Mouse (Mus musculus) small intestine, adult 2 months (tissue): Measurements from ENCODE around the gene Cmc1.

Experiments used
- CTCF ChIP-seq: fragments of 200-500 bp; IDR thresholded peaks from 2 replicates; pipeline ENCODE4 v1.5.1; 2012; ENCODE audit warnings: low read depth, mild to moderate bottlenecking, control low read depth, inconsistent platforms, low read length, moderate library complexity, mixed read lengths; ENCODE audit not compliant: insufficient replicate concordance, insufficient read length; ENCODE audit errors: extremely low read depth
- POLR2A ChIP-seq: fragments of 200-500 bp; IDR thresholded peaks from 2 replicates; pipeline ENCODE4 v1.6.1; 2012; ENCODE audit warnings: low read depth, mild to moderate bottlenecking, control low read depth, inconsistent platforms, low read length, moderate library complexity

DNA sequence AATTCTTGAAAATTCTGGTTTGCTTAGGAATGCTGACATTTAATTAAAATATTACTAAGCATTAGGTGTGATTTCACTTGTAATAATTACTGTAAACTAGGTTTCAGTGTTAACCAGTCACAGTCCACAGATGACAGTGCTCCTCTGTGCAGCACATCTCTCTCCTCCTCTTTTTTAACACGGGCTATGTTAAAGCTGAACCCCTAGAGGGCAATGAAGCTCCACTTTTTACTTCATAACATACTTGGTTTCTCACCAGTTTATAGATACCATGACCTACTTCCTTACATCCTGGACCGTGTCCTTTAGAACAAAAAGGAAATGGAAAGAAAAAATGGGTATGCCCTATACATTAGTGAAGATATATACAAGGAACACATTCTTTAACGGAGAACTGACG is 50.6 kb downstream of the Cmc1 start:
- TF ChIP-seq CTCF (no peak), POLR2A (no peak)
